Mouse (Mus musculus) CH12.LX (cell line): ENCODE data around the gene Col4a1.

Experiments
- NELFE ChIP-seq: IDR thresholded peaks from 2 replicates; pipeline ENCODE4 v1.6.1; 2011; ENCODE audit warnings: low read depth, low read length, improper control_type of control experiment
- TCF12 ChIP-seq: IDR thresholded peaks from 2 replicates; pipeline ENCODE4 v1.6.1; 2014; ENCODE audit warnings: low read depth, mild to moderate bottlenecking, inconsistent platforms, low read length, improper control_type of control experiment
- UBTF ChIP-seq: IDR thresholded peaks from 2 replicates; pipeline ENCODE4 v1.6.1; 2012; ENCODE audit warnings: low read depth, mild to moderate bottlenecking, inconsistent platforms, low read length, improper control_type of control experiment, moderate library complexity

- TF ChIP-seq UBTF (no peak), TCF12 (no peak), NELFE (no peak)
Observed at GRCm38 (mm10) chr8:11331561-11331960, 18.9 kb upstream of the Col4a1 start.
